In the genomic region with DNA sequence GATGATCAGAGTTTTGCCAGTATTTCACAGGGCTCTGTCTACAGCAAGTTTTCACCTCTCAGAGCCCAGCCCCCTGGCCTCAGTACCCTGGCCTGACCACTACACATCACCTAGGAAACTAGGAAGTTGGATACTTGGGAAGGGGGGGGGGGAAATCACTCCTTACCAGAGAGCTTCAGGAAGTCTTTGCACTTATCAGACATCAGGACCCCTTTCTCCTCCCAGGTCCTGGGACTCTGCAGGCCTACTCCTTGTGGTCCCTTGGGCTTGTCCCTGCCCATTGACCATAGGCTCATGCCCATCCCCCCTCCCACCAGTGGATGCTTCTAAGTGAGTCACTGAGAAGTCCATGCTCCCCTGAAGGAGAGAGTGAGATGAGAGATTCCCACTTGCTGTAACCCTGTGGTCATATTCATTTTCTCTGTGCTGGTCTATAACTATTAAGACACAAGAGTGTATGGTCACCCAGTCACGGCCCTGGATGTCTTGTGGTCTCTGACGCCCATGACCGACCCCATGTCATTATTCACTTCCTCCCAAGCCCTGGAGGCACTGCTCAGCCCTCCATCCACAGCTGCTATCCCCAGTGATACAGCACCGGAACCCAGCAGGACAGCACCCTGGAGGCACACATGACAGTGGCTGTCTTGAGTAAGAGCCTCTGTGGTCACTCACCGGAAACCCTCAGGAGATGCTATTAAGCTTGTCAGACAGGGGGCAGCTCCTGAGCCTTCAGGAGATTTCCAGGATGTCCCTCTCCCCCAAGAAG, we compare ENCODE assay signal across 7 mouse cellular contexts.
A peak's percentile ranks its signal among the peaks of the same experiment; 100 is the strongest.
DNase-seq lines count a peak whose midpoint lies in the region; ATAC-seq and TF ChIP-seq lines count a peak whose summit lies in the region.

No protein-coding gene starts in this region.

- ATAC-seq in stomach, embryonic 15.5 days (ENCODE audit: insufficient read depth, low FRiP score, low read depth), result no peak
- ATAC-seq in stomach, postnatal 0 days (ENCODE audit: low FRiP score, low TSS enrichment), result no peak
- peak; percentile 35 for ATAC-seq in forebrain, embryonic 15.5 days (replicated peaks)
- ATAC-seq in megakaryocyte, adult 5-6 weeks (ENCODE audit: poor library complexity, severe bottlenecking), result peak; percentile 95
- no peak for ATAC-seq in erythroid progenitor cell, adult 5-6 weeks (replicated peaks; ENCODE audit: low FRiP score, poor library complexity, severe bottlenecking)

- H3K27me3 ChIP-seq in stomach, embryonic 15.5 days (replicated peaks), result no peaks in the 10 kb centered on the region
- H3K27me3 ChIP-seq in stomach, postnatal 0 days (ENCODE audit: control insufficient read depth, insufficient read depth, low read length), result no peaks in the 10 kb centered on the region
- H3K27me3 ChIP-seq in forebrain, embryonic 15.5 days, result no peaks in the 10 kb centered on the region

- no peak for TF ChIP-seq EP300 in stomach, postnatal 0 days (optimal IDR thresholded peaks at IDR 0.05)

- H3K4me1 ChIP-seq in stomach, embryonic 15.5 days, result peaks cover 16% of the 10 kb centered on the region
- H3K4me1 ChIP-seq in stomach, postnatal 0 days (replicated peaks; ENCODE audit: control insufficient read depth, insufficient read depth), result peaks cover 2% of the 10 kb centered on the region; the same call in 1 of the 2 replicates
- H3K4me1 ChIP-seq in forebrain, embryonic 15.5 days, result peaks cover 18% of the 10 kb centered on the region

- 74% methylated on average over 5 of the region's 5 CpGs for WGBS in stomach, embryonic 15.5 days
- WGBS in stomach, postnatal 0 days, result 74% methylated on average over 5 of the region's 5 CpGs
- 92% methylated on average over 5 of the region's 5 CpGs for WGBS in forebrain, embryonic 15.5 days

- H3K9ac ChIP-seq in stomach, embryonic 15.5 days, result no peak overlapping the region
- no peak overlapping the region for H3K9ac ChIP-seq in stomach, postnatal 0 days (ENCODE audit: low read length)
- no peak overlapping the region for H3K9ac ChIP-seq in forebrain, embryonic 15.5 days (replicated peaks)

- H3K9me3 ChIP-seq in stomach, embryonic 15.5 days, result no peaks in the 10 kb centered on the region
- no peaks in the 10 kb centered on the region for H3K9me3 ChIP-seq in stomach, postnatal 0 days (ENCODE audit: control insufficient read depth, low read length)
- H3K9me3 ChIP-seq in forebrain, embryonic 15.5 days, result no peaks in the 10 kb centered on the region

- TF ChIP-seq CTCF in stomach, postnatal 0 days (IDR thresholded peaks at IDR 0.05; ENCODE audit: low read depth), result no peak

- H3K4me3 ChIP-seq in stomach, embryonic 15.5 days (replicated peaks), result no peak overlapping the region
- no peak overlapping the region for H3K4me3 ChIP-seq in stomach, postnatal 0 days (ENCODE audit: low read depth, low read length)
- H3K4me3 ChIP-seq in forebrain, embryonic 15.5 days, result no peak overlapping the region

- 0 out of 2 replicates have a peak overlapping the region, but pooled peaks have one; percentile 24 for H3K4me2 ChIP-seq in stomach, embryonic 15.5 days
- H3K4me2 ChIP-seq in stomach, postnatal 0 days (replicated peaks; ENCODE audit: low read depth), result no peak overlapping the region
- no peak overlapping the region for H3K4me2 ChIP-seq in forebrain, embryonic 15.5 days (replicated peaks)

- no peak for DNase-seq in stomach, postnatal 0 days (ENCODE audit: low spot score)
- DNase-seq in T-cell, adult 2 months (ENCODE audit: low spot score), result no peak
- no peak for DNase-seq in urinary bladder, postnatal 36 days (ENCODE audit: low spot score in 2 of 2)

- H3K36me3 ChIP-seq in stomach, embryonic 15.5 days, result no peaks in the 10 kb centered on the region
- no peaks in the 10 kb centered on the region for H3K36me3 ChIP-seq in stomach, postnatal 0 days (ENCODE audit: control insufficient read depth, insufficient read depth, low read length)
- H3K36me3 ChIP-seq in forebrain, embryonic 15.5 days, result no peaks in the 10 kb centered on the region

- H3K27ac ChIP-seq in stomach, embryonic 15.5 days, result no peak overlapping the region
- no peak overlapping the region for H3K27ac ChIP-seq in stomach, postnatal 0 days (replicated peaks)
- H3K27ac ChIP-seq in forebrain, embryonic 15.5 days (replicated peaks), result peak overlapping the region; percentile 80

Comparison
In these comparisons a context has a peak if more than half of its experiments do, and no peak if none do; other contexts are left out.
1. ATAC-seq: peak in forebrain, embryonic 15.5 days (single experiment) and megakaryocyte, adult 5-6 weeks (single experiment); none in stomach, embryonic 15.5 days (single experiment), stomach, postnatal 0 days (single experiment) and erythroid progenitor cell, adult 5-6 weeks (single experiment).